Mouse (Mus musculus): ENCODE results near the gene Fbxw11. TPM values are rescaled to one million over a fixed set of nuclear protein-coding genes. Genes with fewer than 3 reads are reported as not detected.
A peak's percentile ranks its signal among the peaks of the same experiment; 100 is the strongest.

Fbxw11 gene
- polyA plus RNA-seq, 1 experiment: 80.3 TPM

- no peak for DNase-seq (ENCODE audit: extremely low spot score in 1 of 2, low spot score in 1 of 2)
Measured at GRCm38 (mm10) chr11:32746036-32746435, 103.5 kb downstream of the Fbxw11 start.

GRCm38 (mm10) chr11:32746475-32746874 is 104.0 kb downstream of the Fbxw11 start:
- no peak for DNase-seq (ENCODE audit: extremely low spot score in 1 of 2, low spot score in 1 of 2)

- no peak for DNase-seq (ENCODE audit: extremely low spot score in 1 of 2, low spot score in 1 of 2)
Measured at GRCm38 (mm10) chr11:32748800-32749199, 106.3 kb downstream of the Fbxw11 start.

GRCm38 (mm10) chr11:32751863-32752594 is 109.5 kb downstream of the Fbxw11 start:
- peak in 1 of 2 experiments; percentile 35 for DNase-seq (ENCODE audit: extremely low spot score in 1 of 2, low spot score in 1 of 2)

- no peak for DNase-seq (ENCODE audit: extremely low spot score in 1 of 2, low spot score in 1 of 2)
Measured at GRCm38 (mm10) chr11:32752595-32752885, 110.0 kb downstream of the Fbxw11 start.

- no peak for DNase-seq (ENCODE audit: extremely low spot score in 1 of 2, low spot score in 1 of 2)
Measured at GRCm38 (mm10) chr11:32753358-32753757, 110.8 kb downstream of the Fbxw11 start.

GRCm38 (mm10) chr11:32762773-32763172 is 120.2 kb downstream of the Fbxw11 start:
- no peak for DNase-seq (ENCODE audit: extremely low spot score in 1 of 2, low spot score in 1 of 2)

- no peak for DNase-seq (ENCODE audit: extremely low spot score in 1 of 2, low spot score in 1 of 2)
Measured at GRCm38 (mm10) chr11:32767496-32768230, 125.1 kb downstream of the Fbxw11 start.

GRCm38 (mm10) chr11:32768642-32769343 is 126.3 kb downstream of the Fbxw11 start:
- no peak for DNase-seq (ENCODE audit: extremely low spot score in 1 of 2, low spot score in 1 of 2)

GRCm38 (mm10) chr11:32780747-32781536 is 138.4 kb downstream of the Fbxw11 start:
- peak in 1 of 2 experiments; percentile 26 for DNase-seq (ENCODE audit: extremely low spot score in 1 of 2, low spot score in 1 of 2)

GRCm38 (mm10) chr11:32781633-32782404 is 139.3 kb downstream of the Fbxw11 start:
- DNase-seq (ENCODE audit: extremely low spot score in 1 of 2, low spot score in 1 of 2): peak in 1 of 2 experiments; percentile 34

- DNase-seq (ENCODE audit: extremely low spot score in 1 of 2, low spot score in 1 of 2): no peak
Measured at GRCm38 (mm10) chr11:32782724-32783123, 140.2 kb downstream of the Fbxw11 start.

- DNase-seq (ENCODE audit: extremely low spot score in 1 of 2, low spot score in 1 of 2): no peak
Measured at GRCm38 (mm10) chr11:32785591-32786147, 143.1 kb downstream of the Fbxw11 start.

- DNase-seq (ENCODE audit: extremely low spot score in 1 of 2, low spot score in 1 of 2): no peak
Measured at GRCm38 (mm10) chr11:32786201-32786600, 143.7 kb downstream of the Fbxw11 start.

GRCm38 (mm10) chr11:32794759-32795445 is 152.4 kb downstream of the Fbxw11 start:
- peak in 1 of 2 experiments; percentile 15 for DNase-seq (ENCODE audit: extremely low spot score in 1 of 2, low spot score in 1 of 2)
